Mouse (Mus musculus) cerebellum, adult 18-20 months (tissue): ENCODE results near the gene Fads1.
A peak's percentile ranks its signal among the peaks of the same experiment; 100 is the strongest.

Source experiments
- DNase-seq, 2 experiments: peaks; one replicate each; pipeline ENCODE4 v3.0.0; 2021

The Fads1 gene

GRCm38 (mm10) chr19:10181225-10181624 is 1.5 kb upstream of the Fads1 start:
- DNase-seq: no peak

- no peak for DNase-seq
These were observed 546 bp upstream of the Fads1 start for GRCm38 (mm10) chr19:10182142-10182541.

DNA sequence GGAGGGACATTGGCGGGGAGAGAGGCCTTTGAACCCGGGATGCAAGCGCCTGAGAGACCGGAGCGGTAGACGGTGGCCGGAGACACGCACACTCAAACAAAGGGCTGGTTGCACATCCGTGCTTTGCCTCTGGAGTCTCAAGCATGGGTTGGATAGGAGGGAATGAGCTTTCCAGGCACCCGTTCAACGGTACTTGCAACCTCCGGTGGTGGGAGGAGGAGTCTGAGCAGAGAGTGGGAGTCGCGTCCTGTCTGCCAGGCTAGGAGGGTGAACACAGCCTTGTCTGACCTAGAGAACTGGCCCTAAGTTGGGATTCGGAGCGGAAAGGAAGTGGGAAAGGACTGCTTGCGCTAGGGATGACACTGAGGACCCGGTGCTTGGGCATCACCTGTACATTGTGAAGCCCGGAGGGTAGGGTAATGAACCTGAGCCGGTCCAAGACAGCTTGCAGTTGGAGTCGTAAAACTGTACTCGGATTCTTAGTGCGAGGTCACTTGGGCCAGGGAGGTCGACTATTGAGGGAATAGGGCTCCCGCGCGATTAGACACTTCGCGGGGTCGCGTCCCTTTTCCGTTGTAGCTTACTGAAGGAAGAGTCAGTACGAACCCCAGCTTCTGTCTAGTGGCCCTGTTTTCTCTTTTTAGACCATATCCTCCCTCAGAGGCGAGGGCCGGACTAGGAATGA is 753 bp downstream of the Fads1 start:
- DNase-seq: peak; percentile 70 to 76

- no peak for DNase-seq
These were observed 1.4 kb downstream of the Fads1 start for GRCm38 (mm10) chr19:10184096-10184495.

DNA sequence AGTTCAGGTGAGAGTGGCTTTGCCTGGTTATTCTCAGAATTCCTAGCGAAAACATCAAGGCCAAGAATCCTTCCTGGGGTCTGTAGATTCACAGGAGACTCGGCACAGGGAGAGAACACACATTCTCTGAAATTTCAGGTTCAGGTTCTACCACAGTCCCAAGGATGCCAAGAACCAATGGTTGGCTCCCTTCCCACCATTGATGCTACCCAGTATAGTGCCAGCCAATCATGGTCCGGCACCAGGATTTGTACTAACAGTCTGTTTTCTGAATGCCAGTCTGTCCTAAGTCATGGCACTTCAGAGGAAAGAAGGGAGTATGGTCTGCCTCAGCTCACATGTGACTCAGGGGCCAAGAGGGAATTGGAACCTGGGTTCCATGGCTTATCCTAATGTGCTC is 3.2 kb downstream of the Fads1 start:
- no peak for DNase-seq

GRCm38 (mm10) chr19:10186569-10186968 is 3.9 kb downstream of the Fads1 start:
- DNase-seq: no peak

GRCm38 (mm10) chr19:10188281-10188811 is 5.7 kb downstream of the Fads1 start:
- peak; percentile 75 to 82 for DNase-seq

GRCm38 (mm10) chr19:10189022-10189421 is 6.3 kb downstream of the Fads1 start:
- DNase-seq: no peak

DNA sequence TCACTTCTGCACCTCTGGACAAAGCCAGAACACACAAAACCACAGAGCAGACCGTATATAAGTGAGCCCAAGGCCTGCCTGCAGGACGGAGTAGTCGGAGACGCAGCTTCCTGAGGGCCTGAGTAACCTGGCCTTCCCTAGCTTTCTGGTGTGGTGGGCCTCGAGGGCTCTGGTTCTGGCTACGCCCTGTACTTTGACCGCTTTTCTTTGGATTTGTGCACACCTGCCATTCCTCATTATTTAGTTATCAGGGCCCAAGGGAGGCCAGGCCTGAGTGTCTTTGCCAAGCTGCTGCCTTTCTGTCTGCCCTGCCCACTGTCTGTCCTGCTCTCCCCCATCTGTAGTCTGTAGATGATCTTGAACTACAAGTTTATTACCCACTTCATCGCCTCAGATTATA is 7.3 kb downstream of the Fads1 start:
- no peak for DNase-seq

DNA sequence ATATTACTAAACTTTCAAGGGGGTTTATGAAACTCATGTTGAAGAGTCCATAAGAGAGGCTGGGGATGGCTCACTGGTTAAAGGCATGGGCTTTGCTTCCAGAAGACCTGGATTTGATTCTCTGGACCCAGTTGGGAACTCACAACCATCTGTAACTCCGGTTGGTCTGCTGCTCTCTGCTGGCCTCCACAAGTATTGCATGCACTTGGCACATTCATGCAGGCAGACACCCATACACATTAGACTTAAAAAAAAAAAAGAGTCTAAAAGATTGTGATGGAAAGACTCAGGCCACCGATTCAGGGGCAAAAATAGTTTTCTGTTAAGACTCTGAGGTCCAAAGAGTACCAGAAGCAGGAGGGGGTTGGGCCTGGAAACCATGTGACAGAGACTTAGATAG is 8.1 kb downstream of the Fads1 start:
- DNase-seq: peak; percentile 55 to 61

- no peak for DNase-seq
These were observed 8.6 kb downstream of the Fads1 start for GRCm38 (mm10) chr19:10191326-10191725.

GRCm38 (mm10) chr19:10194337-10194736 is 11.6 kb downstream of the Fads1 start:
- DNase-seq: no peak

GRCm38 (mm10) chr19:10195252-10195651 is 12.6 kb downstream of the Fads1 start:
- DNase-seq: no peak

DNA sequence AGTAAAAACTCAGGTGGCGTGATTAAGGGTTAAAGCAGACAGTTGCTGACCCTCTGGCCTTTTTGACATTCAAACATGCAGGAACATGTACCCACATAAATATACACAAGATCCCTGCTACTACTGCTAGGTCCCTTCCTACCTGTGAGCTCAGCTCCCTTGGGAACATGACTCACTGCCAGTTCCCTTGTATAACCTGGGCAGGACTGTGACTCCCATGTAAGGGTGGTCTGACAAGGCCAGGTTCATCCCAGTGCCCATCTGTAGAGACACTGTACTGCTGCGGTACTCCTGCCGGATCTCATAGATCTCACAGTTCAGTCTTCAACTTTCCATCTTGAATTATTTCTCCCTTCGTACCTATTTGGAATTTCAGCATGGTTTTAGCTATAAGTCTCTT is 14.4 kb downstream of the Fads1 start:
- DNase-seq: no peak

- no peak for DNase-seq
These were observed 15.6 kb downstream of the Fads1 start for GRCm38 (mm10) chr19:10198286-10198685.

DNA sequence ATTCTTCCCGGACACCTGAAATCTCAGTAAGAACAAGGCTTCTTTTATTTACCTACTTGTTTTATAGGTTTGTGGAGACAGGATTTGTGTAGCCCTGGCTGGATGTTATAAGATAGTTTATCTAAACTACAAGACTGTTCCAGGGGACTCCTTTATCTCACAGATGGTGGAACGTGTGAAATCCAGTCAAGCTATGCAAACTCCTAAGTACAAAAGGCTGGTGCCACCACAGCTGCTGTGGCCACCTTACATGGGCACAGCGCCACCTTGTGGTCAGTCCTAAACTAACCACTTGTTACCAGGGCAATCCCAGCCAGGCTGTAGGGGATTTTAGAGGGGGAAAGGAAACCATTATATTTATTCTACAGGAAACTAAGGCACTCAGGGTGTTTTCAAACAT is 16.0 kb downstream of the Fads1 start:
- peak; percentile 77 to 84 for DNase-seq

GRCm38 (mm10) chr19:10203146-10203847 is 20.6 kb downstream of the Fads1 start:
- no peak for DNase-seq

DNA sequence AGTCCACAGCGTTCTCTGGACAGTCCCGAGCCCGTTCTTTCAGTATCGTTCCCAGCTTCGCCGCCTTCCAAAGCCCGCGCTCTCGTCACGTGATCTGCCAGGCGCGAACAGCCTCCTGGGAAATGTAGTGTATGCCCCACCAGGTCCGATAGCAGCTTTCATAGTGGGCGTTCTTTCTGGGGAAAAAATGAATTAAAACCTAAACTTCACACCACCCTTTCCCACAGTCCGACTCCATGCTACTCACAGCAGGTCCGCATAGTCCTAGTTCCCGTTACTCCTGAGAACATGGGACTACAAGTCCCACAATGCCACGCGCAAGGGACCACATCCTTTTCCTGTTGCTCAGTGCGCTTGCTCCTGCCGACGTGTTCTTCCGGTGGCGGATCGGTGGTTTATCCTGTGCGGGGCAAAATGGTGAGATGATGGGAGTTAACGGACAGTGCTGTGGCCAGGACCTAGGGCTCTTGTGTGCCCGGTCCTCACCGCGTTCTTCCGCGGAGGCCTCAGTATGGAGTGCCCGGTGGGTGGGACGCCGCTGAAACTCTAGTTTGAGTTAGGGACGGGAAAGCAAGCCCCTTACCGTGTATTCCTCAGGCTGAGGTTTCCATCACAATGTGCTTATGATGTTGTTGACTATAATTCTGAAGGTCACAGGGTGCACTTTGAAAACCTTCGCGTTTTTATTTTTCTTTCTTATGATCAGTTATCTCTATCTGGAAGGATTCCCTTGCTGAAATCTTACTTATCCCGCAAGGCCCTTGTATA is 21.3 kb downstream of the Fads1 start, which contains the start of the genes Tmem258 and Fen1:
Tmem258 (plus strand) TSS at position 167 of the 768 bp plus-strand sequence.
Fen1 (minus strand) TSS at position 322 of the 768 bp plus-strand sequence.
- DNase-seq: peak; percentile 89 to 94

- peak; percentile 42 for DNase-seq
These were observed 21.9 kb downstream of the Fads1 start for GRCm38 (mm10) chr19:10204616-10205001.

GRCm38 (mm10) chr19:10205051-10205450 is 22.4 kb downstream of the Fads1 start:
- no peak for DNase-seq

DNA sequence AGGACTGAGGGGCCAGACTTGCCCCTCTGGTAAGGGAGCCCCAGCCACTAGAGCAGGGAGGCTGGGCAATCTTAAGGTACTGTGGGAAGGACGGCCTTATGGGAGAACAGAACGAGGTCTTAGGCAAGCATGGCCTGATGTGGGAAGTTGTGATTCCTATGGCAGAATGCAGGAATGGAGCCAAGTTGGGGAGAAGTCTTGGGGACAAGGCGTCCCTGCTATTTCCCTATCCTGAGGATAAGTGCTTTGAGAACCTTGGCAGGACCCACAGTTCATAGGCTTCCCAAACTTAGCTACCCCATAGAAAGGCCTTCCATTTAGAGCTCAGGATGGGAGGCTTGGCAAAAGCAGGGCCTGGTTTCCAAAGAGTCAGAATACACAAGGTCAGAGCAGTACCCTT is 26.2 kb downstream of the Fads1 start:
- no peak for DNase-seq

- DNase-seq: no peak
These were observed 28.2 kb downstream of the Fads1 start for GRCm38 (mm10) chr19:10210885-10211284.

DNA sequence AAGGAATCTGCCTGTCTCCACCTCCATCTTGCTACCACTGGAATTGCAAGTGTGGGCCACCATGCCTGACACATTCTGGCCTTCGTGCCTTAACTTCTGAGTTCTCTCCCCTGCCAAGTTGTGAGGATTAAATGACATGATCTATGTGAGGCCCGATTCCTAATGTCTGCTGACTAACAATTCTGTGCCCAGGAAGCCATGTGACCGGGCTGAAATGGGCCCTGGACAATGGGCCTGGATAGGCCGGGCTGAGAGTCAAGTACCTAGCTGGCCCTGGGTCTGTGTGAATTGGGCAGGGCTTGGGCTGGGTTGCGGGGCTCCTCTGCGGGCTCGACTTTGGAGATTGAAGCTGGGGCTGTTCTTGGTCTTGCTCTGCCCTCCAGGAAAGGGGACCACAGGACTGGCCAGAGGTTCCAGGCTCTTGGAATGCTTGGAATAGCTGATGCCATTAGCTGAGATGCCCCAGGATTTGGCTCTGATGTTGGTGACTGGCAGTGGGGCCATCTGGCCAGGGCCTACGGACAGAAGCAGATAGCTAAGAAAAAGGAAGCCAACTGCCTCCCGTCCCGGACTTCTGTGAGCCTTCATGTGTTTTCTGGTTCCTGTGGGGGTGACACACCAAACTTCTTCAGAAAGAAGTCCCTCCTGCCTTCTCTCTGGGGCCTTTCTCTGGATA is 31.2 kb downstream of the Fads1 start:
- DNase-seq: no peak
